Mouse (Mus musculus): ENCODE data around the gene Smyd5. TPM values are rescaled to one million over a fixed set of nuclear protein-coding genes. Genes with fewer than 3 reads are reported as not detected.

Smyd5 gene
- polyA plus RNA-seq, 1 experiment from 2014 or later, result 68.3 TPM

GRCm38 (mm10) chr6:85489717-85490116 lies 57.9 kb downstream of the Smyd5 start:
- TF ChIP-seq CTCF (IDR thresholded peaks at IDR 0.05; ENCODE audit: low read depth), result no peak
- ATAC-seq (ENCODE audit: insufficient read depth), result no peak
- no peak overlapping the region for H3K9ac ChIP-seq

DNA sequence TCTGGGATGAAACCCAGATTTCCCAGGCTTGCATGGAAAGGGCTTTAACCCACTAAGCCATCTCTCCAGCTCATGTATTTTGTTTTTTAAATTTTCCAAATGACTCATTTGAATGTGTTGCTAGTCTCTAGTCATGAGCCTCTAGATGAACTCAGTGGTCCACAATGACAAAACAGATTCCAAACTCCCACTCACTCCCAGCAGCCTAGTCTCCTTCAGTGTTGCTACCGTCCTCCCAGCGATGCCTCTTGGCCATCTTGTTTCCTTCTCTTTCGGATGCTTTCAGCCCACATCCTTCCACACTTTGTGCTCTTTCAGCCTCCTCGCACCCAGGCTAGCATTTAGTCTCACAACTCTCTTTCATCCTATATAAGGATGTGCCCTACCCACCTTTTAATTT lies 58.5 kb downstream of the Smyd5 start:
- WGBS, result 85% methylated on average over 4 of the region's 4 CpGs
- no peak overlapping the region for H3K9ac ChIP-seq
- DNase-seq (no peak), ATAC-seq (ENCODE audit: insufficient read depth) (no peak)
- no peaks in the 10 kb centered on the region for H3K4me1 ChIP-seq (ENCODE audit: insufficient read depth)
- TF ChIP-seq CTCF (IDR thresholded peaks at IDR 0.05; ENCODE audit: low read depth), result no peak
- no peaks in the 10 kb centered on the region for H3K36me3 ChIP-seq (ENCODE audit: insufficient read depth)
- H3K9me3 ChIP-seq (ENCODE audit: low read depth, low read length), result no peaks in the 10 kb centered on the region
- H3K4me3 ChIP-seq (ENCODE audit: low read depth, low read length), result no peak overlapping the region
- H3K27me3 ChIP-seq (ENCODE audit: insufficient read depth, low read length), result peaks cover 11% of the 10 kb centered on the region
- no peak overlapping the region for H3K27ac ChIP-seq (ENCODE audit: low read depth)
- H3K4me2 ChIP-seq, result no peak overlapping the region

More at GRCm38 (mm10) chr6:85489717-85490116, 57.9 kb downstream of the Smyd5 start:
- Histone ChIP-seq H3K27me3 (ENCODE audit: insufficient read depth, low read length) (peaks cover 16% of the 10 kb centered on the region), H3K4me2 (no peak overlapping the region), H3K4me3 (ENCODE audit: low read depth, low read length) (no peak overlapping the region), H3K36me3 (ENCODE audit: insufficient read depth) (no peaks in the 10 kb centered on the region), H3K27ac (ENCODE audit: low read depth) (no peak overlapping the region), H3K4me1 (ENCODE audit: insufficient read depth) (no peaks in the 10 kb centered on the region), H3K9me3 (ENCODE audit: low read depth, low read length) (no peaks in the 10 kb centered on the region)
- no peak for DNase-seq
- 58% methylated on average over 3 of the region's 3 CpGs for WGBS

- Histone ChIP-seq H3K9ac (no peak overlapping the region), H3K4me2 (no peak overlapping the region), H3K27ac (ENCODE audit: low read depth) (no peak overlapping the region), H3K4me3 (ENCODE audit: low read depth, low read length) (no peak overlapping the region), H3K4me1 (ENCODE audit: insufficient read depth) (no peaks in the 10 kb centered on the region), H3K36me3 (ENCODE audit: insufficient read depth) (no peaks in the 10 kb centered on the region), H3K27me3 (ENCODE audit: insufficient read depth, low read length) (no peaks in the 10 kb centered on the region), H3K9me3 (ENCODE audit: low read depth, low read length) (no peaks in the 10 kb centered on the region)
- DNase-seq (no peak), ATAC-seq (ENCODE audit: insufficient read depth) (no peak)
- TF ChIP-seq CTCF (IDR thresholded peaks at IDR 0.05; ENCODE audit: low read depth), result no peak
- WGBS, result 82% methylated on average over 3 of the region's 3 CpGs
These were observed 59.8 kb downstream of the Smyd5 start for GRCm38 (mm10) chr6:85491606-85492005.

Other genes with a start within 250 kb of the Smyd5 start
- gene Emx1, start 244.6 kb upstream of the Smyd5 start, polyA plus RNA-seq (2014; fragmentation: Nextera tagmentation; extraction: Ambion mirVana), result 0.23 TPM in 1 of 2 replicates, not detected in the other
- 5.9 and 8.3 TPM in 2 replicates for gene Sfxn5, start 98.6 kb upstream of the Smyd5 start, polyA plus RNA-seq (2014; fragmentation: Nextera tagmentation; extraction: Ambion mirVana)
- gene Rab11fip5, start 57.4 kb upstream of the Smyd5 start, polyA plus RNA-seq (2014; fragmentation: Nextera tagmentation; extraction: Ambion mirVana), result 10.1 and 10.6 TPM in 2 replicates
- 0.19 and 0.37 TPM in 2 replicates for gene Noto, start 8.1 kb upstream of the Smyd5 start, polyA plus RNA-seq (2014; fragmentation: Nextera tagmentation; extraction: Ambion mirVana)
- gene Cct7, start 19.5 kb downstream of the Smyd5 start, polyA plus RNA-seq (2014; fragmentation: Nextera tagmentation; extraction: Ambion mirVana), result 501 and 506 TPM in 2 replicates
- gene Pradc1, start 20.0 kb downstream of the Smyd5 start, polyA plus RNA-seq (2014; fragmentation: Nextera tagmentation; extraction: Ambion mirVana), result 26.5 and 27.3 TPM in 2 replicates
- gene Fbxo41, start 71.0 kb downstream of the Smyd5 start, polyA plus RNA-seq (2014; fragmentation: Nextera tagmentation; extraction: Ambion mirVana), result 0.15 and 0.29 TPM in 2 replicates
- not detected in 2 replicates for gene Egr4, start 81.6 kb downstream of the Smyd5 start, polyA plus RNA-seq (2014; fragmentation: Nextera tagmentation; extraction: Ambion mirVana)
- 7.1 and 7.8 TPM in 2 replicates for gene Alms1, start 155.5 kb downstream of the Smyd5 start, polyA plus RNA-seq (2014; fragmentation: Nextera tagmentation; extraction: Ambion mirVana)

Measured in lung, embryonic 14.5 days (tissue).